Mouse (Mus musculus): ENCODE measurements at regions not wholly inside any gene's neighbourhood (a gene's known extent, or its start where the extent isn't known, plus 50 kb on each side); places are given as distances from the start of the nearest gene placed in this dataset.

- H3K36me3 ChIP-seq (ENCODE audit: control insufficient read depth, insufficient read depth, low read length) = no peaks in the 10 kb centered on the region
- 89% methylated on average over 3 of the region's 3 CpGs for WGBS
- no peak for TF ChIP-seq CTCF (IDR thresholded peaks at IDR 0.05; ENCODE audit: extremely low read depth, insufficient read length, insufficient replicate concordance, low read depth, low read length)
- TF ChIP-seq POLR2A (IDR thresholded peaks at IDR 0.05; ENCODE audit: low read depth, low read length) = no peak
- no peak overlapping the region for H3K27ac ChIP-seq (ENCODE audit: insufficient read depth, low read depth, low read length)
- no peaks in the 10 kb centered on the region for H3K27me3 ChIP-seq (ENCODE audit: control insufficient read depth, insufficient read depth, low read length)
- no peaks in the 10 kb centered on the region for H3K4me1 ChIP-seq (ENCODE audit: control insufficient read depth, insufficient read depth, insufficient read length, low read length)
- H3K4me3 ChIP-seq (ENCODE audit: low read depth, low read length) = no peak overlapping the region
These were observed 201.3 kb upstream of the Tent5a start for GRCm38 (mm10) chr9:85528421-85528820.

GRCm38 (mm10) chr9:85524733-85525132, 197.6 kb upstream of the Tent5a start:
- no peak for TF ChIP-seq CTCF (IDR thresholded peaks at IDR 0.05; ENCODE audit: extremely low read depth, insufficient read length, insufficient replicate concordance, low read depth, low read length)
- TF ChIP-seq POLR2A (IDR thresholded peaks at IDR 0.05; ENCODE audit: low read depth, low read length) = no peak
- H3K36me3 ChIP-seq (ENCODE audit: control insufficient read depth, insufficient read depth, low read length) = no peaks in the 10 kb centered on the region
- H3K27ac ChIP-seq (ENCODE audit: insufficient read depth, low read depth, low read length) = no peak overlapping the region
- H3K4me1 ChIP-seq (ENCODE audit: control insufficient read depth, insufficient read depth, insufficient read length, low read length) = no peaks in the 10 kb centered on the region
- H3K27me3 ChIP-seq (ENCODE audit: control insufficient read depth, insufficient read depth, low read length) = no peaks in the 10 kb centered on the region
- no peak overlapping the region for H3K4me3 ChIP-seq (ENCODE audit: low read depth, low read length)

- no peak overlapping the region for H3K27ac ChIP-seq (ENCODE audit: insufficient read depth, low read depth, low read length)
- H3K27me3 ChIP-seq (ENCODE audit: control insufficient read depth, insufficient read depth, low read length) = no peaks in the 10 kb centered on the region
- 36% methylated on average over 2 of the region's 2 CpGs for WGBS
- no peaks in the 10 kb centered on the region for H3K4me1 ChIP-seq (ENCODE audit: control insufficient read depth, insufficient read depth, insufficient read length, low read length)
- no peak for TF ChIP-seq POLR2A (IDR thresholded peaks at IDR 0.05; ENCODE audit: low read depth, low read length)
- no peak for TF ChIP-seq CTCF (IDR thresholded peaks at IDR 0.05; ENCODE audit: extremely low read depth, insufficient read length, insufficient replicate concordance, low read depth, low read length)
- H3K36me3 ChIP-seq (ENCODE audit: control insufficient read depth, insufficient read depth, low read length) = no peaks in the 10 kb centered on the region
- no peak overlapping the region for H3K4me3 ChIP-seq (ENCODE audit: low read depth, low read length)
These were observed 194.2 kb upstream of the Tent5a start for GRCm38 (mm10) chr9:85521342-85521741.

GRCm38 (mm10) chr9:85520941-85521340, 193.8 kb upstream of the Tent5a start:
- no peaks in the 10 kb centered on the region for H3K27me3 ChIP-seq (ENCODE audit: control insufficient read depth, insufficient read depth, low read length)
- TF ChIP-seq CTCF (IDR thresholded peaks at IDR 0.05; ENCODE audit: extremely low read depth, insufficient read length, insufficient replicate concordance, low read depth, low read length) (no peak), POLR2A (IDR thresholded peaks at IDR 0.05; ENCODE audit: low read depth, low read length) (no peak)
- no peak overlapping the region for H3K27ac ChIP-seq (ENCODE audit: insufficient read depth, low read depth, low read length)
- WGBS = 91% methylated on average over 6 of the region's 6 CpGs
- H3K4me3 ChIP-seq (ENCODE audit: low read depth, low read length) = no peak overlapping the region
- no peaks in the 10 kb centered on the region for H3K4me1 ChIP-seq (ENCODE audit: control insufficient read depth, insufficient read depth, insufficient read length, low read length)
- H3K36me3 ChIP-seq (ENCODE audit: control insufficient read depth, insufficient read depth, low read length) = no peaks in the 10 kb centered on the region

GRCm38 (mm10) chr9:85499006-85499405, 171.9 kb upstream of the Tent5a start:
- Histone ChIP-seq H3K27me3 (ENCODE audit: control insufficient read depth, insufficient read depth, low read length) (no peaks in the 10 kb centered on the region), H3K27ac (ENCODE audit: insufficient read depth, low read depth, low read length) (no peak overlapping the region), H3K36me3 (ENCODE audit: control insufficient read depth, insufficient read depth, low read length) (no peaks in the 10 kb centered on the region), H3K4me3 (ENCODE audit: low read depth, low read length) (no peak overlapping the region), H3K4me1 (ENCODE audit: control insufficient read depth, insufficient read depth, insufficient read length, low read length) (peaks cover 18% of the 10 kb centered on the region; the same call in 1 of the 2 replicates)
- no peak for TF ChIP-seq CTCF (IDR thresholded peaks at IDR 0.05; ENCODE audit: extremely low read depth, insufficient read length, insufficient replicate concordance, low read depth, low read length)
- no peak for TF ChIP-seq POLR2A (IDR thresholded peaks at IDR 0.05; ENCODE audit: low read depth, low read length)
- 86% methylated on average over 4 of the region's 4 CpGs for WGBS

GRCm38 (mm10) chr9:85497348-85497747, 170.2 kb upstream of the Tent5a start:
- no peaks in the 10 kb centered on the region for H3K36me3 ChIP-seq (ENCODE audit: control insufficient read depth, insufficient read depth, low read length)
- TF ChIP-seq POLR2A (IDR thresholded peaks at IDR 0.05; ENCODE audit: low read depth, low read length) = no peak
- TF ChIP-seq CTCF (IDR thresholded peaks at IDR 0.05; ENCODE audit: extremely low read depth, insufficient read length, insufficient replicate concordance, low read depth, low read length) = no peak
- H3K4me1 ChIP-seq (ENCODE audit: control insufficient read depth, insufficient read depth, insufficient read length, low read length) = peaks cover 22% of the 10 kb centered on the region; the same call in 1 of the 2 replicates
- no peaks in the 10 kb centered on the region for H3K27me3 ChIP-seq (ENCODE audit: control insufficient read depth, insufficient read depth, low read length)
- no peak overlapping the region for H3K27ac ChIP-seq (ENCODE audit: insufficient read depth, low read depth, low read length)
- no peak overlapping the region for H3K4me3 ChIP-seq (ENCODE audit: low read depth, low read length)
- WGBS = 97% methylated on average over 1 of the region's 1 CpGs

GRCm38 (mm10) chr9:85496506-85497239, 169.5 kb upstream of the Tent5a start:
- H3K4me1 ChIP-seq (ENCODE audit: control insufficient read depth, insufficient read depth, insufficient read length, low read length) = peaks cover 22% of the 10 kb centered on the region; the same call in 1 of the 2 replicates
- no peaks in the 10 kb centered on the region for H3K36me3 ChIP-seq (ENCODE audit: control insufficient read depth, insufficient read depth, low read length)
- no peak overlapping the region for H3K4me3 ChIP-seq (ENCODE audit: low read depth, low read length)
- 33% methylated on average over 8 of the region's 8 CpGs for WGBS
- no peaks in the 10 kb centered on the region for H3K27me3 ChIP-seq (ENCODE audit: control insufficient read depth, insufficient read depth, low read length)
- TF ChIP-seq POLR2A (IDR thresholded peaks at IDR 0.05; ENCODE audit: low read depth, low read length) = no peak
- no peak for TF ChIP-seq CTCF (IDR thresholded peaks at IDR 0.05; ENCODE audit: extremely low read depth, insufficient read length, insufficient replicate concordance, low read depth, low read length)
- peak overlapping the region; percentile 80 for H3K27ac ChIP-seq (ENCODE audit: insufficient read depth, low read depth, low read length)
